Mouse (Mus musculus): ENCODE data around the gene Ccdc24.
A peak's percentile ranks its signal among the peaks of the same experiment; 100 is the strongest.

The Ccdc24 gene

DNA sequence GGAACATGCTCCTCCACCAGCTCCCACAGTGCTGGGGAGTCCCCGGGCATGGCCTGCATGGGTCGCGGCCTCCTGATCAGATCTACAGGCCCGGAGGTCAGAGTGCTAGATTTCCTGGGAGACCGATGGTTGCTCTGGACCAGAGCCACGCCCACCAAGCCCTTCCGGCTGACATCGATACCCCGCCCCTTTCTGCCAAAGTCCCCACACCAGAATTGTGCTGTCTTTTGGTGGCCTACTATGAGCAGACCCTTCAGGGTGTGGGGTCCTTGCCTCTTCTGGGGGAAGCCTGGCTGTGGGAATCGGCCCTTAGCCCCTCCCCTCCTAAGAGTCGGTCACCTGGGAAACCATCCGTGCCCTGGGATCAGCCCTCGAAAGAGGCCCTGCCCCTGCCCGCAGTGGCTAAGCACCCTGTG, at the start of gene Ccdc24:
Gene Ccdc24, minus strand, starts transcription at position 87 of the 416 bp plus-strand sequence.
- DNase-seq (ENCODE audit: low spot score) = no peak

DNA sequence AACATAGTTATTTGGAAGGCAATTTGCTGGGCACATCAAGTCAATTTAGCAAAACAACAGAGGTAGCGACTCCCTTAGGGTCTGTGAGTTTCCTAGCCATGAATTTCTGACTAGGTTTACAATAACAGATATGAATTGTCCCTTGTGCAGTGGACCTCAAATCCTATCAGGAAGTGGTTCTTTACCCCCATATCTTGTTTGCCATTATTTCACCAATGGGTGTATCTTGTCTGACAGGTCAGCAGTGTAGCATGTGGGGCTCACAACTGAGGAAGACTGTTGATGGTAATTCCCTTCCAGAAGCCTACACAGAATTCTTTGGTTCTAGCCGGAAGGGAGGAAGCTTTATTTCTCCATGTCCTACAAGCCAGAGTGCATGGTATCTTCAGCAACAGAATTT, 49.0 kb upstream of the Ccdc24 start:
- DNase-seq (ENCODE audit: low spot score) = no peak

DNA sequence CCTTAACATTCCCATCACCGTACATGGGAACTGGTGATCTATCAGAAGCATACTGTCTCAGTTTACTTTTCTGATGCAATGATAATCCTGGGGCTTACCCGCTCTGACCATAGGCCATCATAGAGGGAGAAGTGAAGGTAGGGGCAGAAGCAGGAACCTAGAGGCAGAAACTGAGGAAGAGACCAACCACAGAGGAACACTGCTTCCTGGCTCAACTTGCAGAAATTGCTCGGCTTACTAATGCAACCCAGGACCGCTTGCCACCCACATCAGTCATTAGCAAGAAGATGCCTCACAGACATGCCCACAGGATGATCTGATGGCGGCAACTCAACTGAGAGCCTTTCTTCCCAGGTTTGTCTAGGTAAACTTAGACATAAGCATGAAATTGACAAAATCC, 46.4 kb upstream of the Ccdc24 start:
- no peak for DNase-seq (ENCODE audit: low spot score)

DNA sequence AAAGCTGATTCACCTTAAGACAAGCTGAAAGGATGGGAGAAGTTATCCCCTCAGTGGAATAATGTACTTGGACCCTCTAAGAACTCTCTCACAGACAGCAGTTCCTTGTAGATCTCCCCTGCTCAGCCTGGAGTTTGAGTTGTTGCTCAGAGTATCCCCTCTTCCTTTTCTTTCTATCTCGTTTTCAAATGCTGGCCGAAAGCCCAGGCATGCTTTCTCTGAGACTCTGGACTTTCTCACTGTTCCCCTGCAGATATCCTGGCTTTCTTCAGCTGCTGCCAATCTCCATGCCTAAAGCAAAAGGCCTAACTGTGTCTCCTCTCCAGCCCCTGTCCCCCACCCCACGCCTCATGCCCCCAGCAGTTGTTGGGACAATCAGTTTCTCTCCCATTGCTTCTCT, 45.9 kb upstream of the Ccdc24 start:
- DNase-seq (ENCODE audit: low spot score) = no peak

DNA sequence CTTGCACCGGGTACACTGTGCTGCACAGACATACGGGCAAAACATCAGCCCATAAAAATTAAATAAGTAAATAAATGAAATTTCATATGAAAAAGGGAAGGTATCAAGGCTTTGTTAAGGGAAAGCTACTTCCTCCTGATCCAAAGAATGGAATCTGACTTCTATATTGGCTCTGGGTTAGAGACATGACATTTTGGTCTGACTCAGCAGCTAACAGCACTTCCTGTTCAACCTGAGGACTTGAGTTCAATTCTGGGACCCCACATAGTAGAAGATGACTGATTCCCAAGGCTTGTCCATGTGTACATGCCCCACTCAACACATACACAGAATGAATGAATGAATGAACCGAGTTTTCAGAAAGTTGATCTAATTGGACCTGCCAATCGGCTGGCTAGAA, 45.5 kb upstream of the Ccdc24 start:
- no peak for DNase-seq (ENCODE audit: low spot score)

DNA sequence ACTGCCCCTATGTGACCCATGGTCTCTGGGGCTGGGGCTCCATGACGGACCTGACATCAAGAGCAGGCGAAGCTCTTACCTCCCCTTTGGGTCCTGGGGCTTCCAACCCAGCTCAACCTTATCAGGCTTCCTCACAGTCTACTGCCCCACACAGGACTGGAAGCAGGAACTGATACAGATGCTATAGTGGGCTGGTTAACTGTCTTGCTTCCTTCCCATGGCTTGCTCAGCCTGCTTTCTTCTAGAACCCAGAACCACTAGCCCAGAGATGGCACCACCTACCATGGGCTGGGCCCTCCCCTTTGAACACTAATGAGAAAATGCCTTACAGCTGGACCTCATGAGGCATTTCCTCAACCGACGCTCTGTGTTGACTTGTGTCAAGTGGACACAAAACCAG, 45.0 kb upstream of the Ccdc24 start:
- DNase-seq (ENCODE audit: low spot score) = no peak

DNA sequence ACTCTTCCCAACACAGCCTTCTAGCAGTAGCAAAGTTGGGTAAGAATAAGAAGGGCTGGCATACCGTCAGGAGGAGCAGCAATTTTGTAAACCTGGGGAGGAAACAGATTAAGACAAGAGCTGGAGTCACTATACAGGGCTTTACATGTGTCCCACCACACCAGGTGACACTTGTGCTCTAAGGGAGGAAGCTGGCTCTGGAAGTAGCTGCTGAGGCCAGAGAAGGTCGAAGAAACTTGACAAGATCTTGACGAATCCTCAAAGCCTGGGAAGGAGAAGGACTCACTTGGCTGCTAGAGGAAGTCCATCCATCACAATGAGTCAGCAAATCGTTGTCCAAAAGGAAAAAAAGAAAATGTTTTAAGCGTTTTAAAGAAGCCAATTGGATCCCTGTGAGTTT, 44.0 kb upstream of the Ccdc24 start:
- DNase-seq (ENCODE audit: low spot score) = no peak

DNA sequence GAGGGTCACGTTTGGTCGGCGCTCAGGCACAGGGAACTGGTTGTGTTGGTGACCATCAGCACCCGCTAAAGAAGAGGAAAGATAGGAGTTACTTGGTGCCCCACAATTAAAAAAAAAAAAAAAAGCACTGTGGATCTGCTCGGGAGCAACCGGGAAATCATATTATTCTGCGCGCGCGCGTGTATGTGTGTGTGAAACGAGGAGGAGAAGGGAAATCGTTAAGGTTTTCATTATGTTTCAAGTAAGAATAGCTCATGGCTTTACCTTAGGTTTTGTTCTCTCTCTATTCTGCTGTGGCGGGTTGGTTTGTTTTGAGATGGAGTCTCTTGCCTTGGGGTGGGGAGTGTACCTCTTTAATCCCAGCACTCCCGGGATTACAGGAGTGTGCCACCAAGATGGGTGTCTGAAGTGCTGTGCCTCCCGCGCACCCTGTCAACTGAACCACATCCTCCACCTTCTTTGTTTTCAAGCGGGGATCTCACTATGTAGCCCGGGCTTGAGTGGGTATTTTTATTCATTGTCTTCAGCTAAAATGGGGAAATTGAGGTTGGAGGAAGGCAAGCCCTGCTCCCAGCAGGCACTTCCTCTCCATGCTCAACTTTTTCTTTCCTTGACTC, 43.2 kb upstream of the Ccdc24 start:
- DNase-seq (ENCODE audit: low spot score) = no peak

DNA sequence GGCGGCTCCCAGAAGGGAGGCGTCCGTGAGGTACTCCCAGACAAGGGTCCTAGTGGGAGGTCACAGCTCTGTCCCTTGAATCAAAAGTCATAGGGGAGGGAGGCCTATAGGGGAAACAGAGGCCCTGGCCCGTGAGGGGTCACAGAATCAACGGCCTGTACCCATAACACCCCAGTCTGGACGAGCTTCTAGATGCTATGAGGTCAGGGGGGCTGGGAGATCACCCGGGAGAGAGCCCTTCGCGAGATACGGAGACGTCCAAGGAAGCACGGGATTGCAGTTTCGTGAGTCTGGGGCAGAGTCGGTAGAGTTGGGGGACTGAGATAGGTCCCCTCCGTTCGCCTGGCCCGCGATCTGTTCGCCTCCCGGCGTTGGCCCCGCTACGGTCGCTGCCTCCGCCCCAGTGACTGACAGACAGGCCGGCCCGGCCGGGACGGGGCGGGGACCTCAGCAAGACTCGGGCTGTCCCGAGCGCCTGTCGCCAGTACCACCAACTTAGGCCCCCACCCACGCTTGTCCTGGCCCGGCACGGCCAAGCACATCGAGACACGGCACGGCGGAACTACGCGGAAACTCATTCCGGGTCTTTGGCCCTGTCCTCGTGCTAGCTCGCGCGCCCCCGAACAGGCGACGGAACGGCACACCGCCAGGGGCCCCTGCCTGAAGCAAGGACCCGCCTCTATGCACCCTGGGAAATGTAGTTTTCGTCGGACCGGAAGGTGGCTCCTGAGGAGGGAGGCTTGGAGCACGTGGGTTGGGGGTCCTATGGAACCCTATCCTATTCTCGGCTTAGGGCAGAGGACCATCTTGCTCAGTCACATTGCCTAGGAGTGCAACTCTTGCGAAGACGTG, 42.5 kb upstream of the Ccdc24 start, which contains the start of gene Ipo13:
Gene Ipo13, minus strand, starts transcription at position 409 of the 852 bp plus-strand sequence.
- peak; percentile 91 for DNase-seq (ENCODE audit: low spot score)

DNA sequence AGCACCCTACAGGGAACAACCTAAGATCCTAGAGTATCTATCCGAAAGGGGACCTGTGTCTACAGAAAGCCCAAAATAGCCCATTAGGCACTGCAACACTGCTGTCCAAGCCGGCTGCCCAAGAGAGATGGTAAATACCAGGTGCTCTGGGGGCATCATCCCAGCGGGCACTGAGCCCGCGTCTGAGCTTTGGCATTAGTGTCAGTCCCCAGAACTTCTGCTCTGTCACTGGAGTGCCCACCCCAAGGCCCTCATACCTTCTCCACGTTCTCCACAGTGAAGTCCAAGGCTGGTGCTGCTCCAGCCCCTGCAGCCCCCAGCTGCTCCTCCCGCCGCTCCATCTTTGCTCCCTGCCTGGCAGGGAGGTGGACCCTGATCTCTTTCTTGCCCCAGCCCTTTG, 41.7 kb upstream of the Ccdc24 start:
- no peak for DNase-seq (ENCODE audit: low spot score)

DNA sequence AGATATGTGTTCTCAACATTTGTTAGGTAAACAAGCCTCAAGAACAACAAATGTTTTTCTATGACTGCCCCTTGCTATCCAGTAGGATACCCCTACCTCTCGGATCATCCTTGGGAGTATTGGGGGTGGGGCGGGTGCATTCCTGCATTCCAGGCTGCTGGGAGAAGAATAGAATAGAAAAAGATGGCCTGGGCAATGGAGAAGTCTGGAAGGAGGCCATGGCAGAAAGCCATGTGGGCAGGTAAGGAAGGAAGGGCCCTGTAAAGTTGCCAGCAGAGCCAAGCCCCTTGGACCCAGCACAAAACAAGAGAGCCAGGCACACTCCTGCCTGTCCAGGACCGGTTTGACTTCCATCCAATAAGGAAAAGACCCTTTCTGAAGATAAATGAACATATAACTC, 41.1 kb upstream of the Ccdc24 start:
- peak; percentile 50 for DNase-seq (ENCODE audit: low spot score)

DNA sequence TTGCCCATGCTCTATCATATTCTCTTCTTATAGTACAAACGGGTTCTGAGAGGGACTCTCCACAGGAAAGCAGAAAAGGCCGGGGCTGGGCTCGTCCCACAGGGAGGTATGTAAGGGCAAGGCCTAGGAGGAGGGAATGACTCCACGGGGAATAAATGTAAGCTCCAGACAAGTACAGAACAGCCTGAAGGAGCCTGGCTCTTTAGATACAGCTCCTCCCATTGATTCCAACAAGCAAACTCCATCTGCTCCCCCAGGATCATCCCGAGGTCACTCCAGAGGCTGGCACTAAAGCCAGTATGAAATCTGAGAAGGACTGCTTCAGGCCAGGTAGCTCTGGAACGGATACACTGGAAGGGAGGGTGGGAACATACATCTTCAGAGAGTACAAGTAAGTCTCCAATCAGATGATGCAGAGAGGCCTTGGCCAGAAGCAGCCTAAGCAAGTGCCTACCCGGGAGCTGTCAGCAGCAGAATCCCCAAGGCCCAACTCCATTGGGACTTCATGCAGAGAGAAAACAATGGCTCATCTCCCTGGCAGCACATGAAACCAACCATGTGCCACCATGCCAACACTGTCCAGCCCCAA, 40.4 kb upstream of the Ccdc24 start:
- DNase-seq (ENCODE audit: low spot score) = no peak

DNA sequence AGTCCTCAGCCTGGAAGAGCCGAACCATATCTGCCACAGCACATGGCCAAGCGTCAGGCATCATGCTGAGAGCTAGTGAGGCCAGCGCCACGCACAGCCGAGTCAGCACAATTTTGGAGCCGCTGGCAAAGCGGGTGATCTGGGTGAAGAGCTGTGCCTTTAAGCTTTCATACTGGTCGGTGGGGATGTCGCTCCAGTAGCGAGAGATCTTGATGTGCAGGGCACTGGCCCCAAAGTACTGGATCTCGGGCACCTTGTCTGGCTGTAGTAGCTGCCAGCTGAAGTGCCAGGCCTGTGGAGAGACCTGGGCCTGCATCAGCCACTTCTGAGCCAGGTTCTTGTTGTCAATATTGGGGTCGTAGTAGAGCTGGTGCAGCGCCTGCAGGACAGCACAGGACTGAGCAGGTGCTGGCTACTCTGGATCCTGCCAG, 39.8 kb upstream of the Ccdc24 start:
- DNase-seq (ENCODE audit: low spot score) = no peak

DNA sequence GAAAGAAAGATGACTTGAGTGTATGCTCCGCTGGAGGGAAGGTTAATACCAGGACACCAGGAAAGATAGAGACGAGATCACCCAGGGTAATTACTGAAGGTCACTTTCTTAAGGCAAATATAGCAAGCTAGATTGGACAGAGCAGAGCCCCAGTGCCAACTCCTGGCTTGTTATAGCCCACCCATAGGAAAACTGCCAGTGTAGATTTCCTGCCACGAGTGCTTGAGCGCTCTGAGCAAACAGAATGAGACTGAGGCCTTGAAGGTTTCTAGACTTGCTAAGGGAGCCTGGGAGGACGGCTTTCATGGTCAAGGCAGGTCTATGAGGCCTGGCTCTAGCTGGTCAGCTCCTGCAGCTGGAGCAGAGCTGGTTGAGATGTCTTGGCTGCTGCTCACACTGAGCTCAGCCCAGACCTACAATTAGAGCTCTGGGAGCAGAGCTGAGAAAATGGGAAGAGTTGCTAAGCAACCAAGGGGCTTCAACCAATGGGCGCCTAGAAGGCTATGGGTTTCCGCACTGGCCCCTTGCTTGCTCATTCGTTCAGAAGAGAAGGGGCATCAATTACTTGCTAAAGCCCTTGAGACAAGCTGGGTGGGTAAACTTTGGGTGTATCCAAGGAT, 36.6 kb upstream of the Ccdc24 start:
- DNase-seq (ENCODE audit: low spot score) = no peak

DNA sequence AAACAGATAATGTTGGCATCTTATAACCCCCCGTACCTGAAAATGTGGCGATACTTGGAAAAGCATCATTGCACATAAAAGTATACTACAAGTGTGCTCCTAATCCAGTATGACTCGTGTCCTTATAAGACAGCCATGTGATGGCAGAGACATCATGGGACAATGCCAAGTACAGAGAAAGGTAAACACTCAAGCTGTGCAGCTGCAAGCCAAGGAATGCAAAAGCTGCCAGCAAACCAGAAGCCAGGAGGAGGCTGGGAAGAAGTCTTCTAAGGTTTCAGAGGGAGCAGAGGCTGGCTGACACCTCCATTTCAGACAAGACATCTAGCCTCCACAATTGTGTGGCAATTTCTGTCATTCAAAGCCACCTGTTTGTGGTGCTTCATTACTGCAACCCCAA, 33.8 kb upstream of the Ccdc24 start:
- DNase-seq (ENCODE audit: low spot score) = peak; percentile 46

DNA sequence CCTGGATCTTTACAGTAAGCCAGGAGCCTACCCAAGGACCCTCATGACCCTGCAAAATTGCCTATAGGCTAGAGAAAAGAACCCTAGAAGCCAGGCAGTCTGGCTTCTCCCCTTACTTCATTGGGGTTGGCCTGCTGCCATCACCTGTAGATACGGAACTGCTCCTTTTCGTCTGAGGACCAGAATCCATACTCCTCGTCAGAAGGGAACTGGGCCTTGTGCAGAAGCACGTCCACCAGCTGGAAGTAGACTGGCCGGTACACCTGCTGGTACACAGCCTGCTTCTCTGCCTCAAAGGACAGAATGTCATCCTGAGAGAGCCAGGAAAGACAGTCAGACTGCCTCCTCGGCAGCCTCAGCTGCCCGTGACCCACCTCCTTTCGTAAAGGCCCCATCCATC, 32.4 kb upstream of the Ccdc24 start:
- no peak for DNase-seq (ENCODE audit: low spot score)

DNA sequence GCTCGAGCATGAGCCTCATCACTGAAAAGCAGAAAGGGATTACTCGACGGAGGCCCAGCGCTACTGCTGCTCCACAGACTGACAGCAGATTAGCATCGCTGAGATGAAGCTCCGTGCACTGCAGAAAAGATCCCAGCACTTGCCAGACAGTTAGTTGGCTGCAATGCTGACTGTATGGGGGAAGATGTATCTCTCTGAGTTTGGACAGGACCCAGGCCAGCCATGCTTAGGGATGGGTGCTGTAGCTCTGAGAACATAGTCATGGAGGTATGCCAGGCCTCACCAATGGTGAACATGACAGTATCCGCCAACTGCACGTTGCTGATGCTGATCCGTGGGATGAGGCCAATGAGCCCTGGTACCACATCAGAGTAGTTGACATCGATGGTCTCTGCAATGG, 31.7 kb upstream of the Ccdc24 start:
- DNase-seq (ENCODE audit: low spot score) = no peak

DNA sequence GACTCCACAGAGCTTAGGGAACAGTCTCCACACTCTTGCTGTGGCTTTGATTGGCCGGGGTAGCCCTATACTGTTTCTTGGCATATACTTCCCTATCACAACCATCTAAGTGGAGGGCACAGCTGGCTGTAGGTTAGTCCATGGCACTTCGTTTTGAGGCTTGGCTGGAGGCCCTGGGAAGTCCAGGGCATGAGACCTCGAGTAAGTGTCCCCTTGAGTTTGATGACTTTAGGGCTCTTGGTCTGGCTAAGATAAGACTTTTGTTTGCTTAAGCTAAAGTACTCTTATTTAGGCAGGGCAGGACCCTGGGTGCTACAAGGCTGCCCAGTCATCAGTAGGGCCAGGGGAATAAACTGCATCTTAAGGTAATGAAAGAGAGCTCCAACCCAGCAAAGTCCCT, 25.8 kb upstream of the Ccdc24 start:
- no peak for DNase-seq (ENCODE audit: low spot score)

DNA sequence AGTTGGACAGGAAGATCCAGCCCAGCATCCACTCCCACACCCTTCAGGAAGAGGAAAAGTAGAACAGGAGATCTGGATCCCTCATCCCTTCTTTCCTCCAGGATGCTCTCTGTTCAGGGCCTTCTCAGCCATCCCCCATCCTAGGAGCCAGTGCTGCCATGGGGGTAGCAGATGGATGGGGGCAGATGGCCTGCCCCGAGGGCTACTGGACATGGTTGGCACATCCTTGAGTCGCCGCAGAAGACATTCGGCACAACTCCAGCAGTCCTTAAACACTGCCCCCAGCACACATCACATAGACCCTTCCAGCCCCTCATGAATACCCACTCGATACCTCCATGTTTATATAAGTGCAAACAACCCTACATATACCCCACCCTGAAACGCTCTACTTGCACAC, 23.7 kb upstream of the Ccdc24 start:
- DNase-seq (ENCODE audit: low spot score) = no peak

DNA sequence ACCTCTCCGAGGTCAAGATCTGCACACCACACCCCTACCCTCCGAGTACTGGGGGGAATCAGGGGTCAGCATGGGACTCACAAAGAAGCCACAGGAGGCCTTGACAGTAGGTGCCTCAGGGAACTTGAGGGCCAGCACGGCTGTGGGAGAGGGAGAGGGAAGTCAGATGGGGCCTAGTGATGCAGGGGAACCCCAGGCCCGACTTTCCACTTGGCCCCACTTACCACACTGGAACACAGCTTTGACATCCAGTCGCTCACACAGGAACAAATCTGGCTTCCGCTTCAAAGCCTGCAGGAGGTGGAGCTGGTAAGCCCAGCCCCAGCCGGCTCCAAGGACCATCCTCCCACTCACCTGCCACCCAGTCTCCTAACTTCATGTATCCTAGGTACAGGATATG, 23.0 kb upstream of the Ccdc24 start:
- DNase-seq (ENCODE audit: low spot score) = no peak

DNA sequence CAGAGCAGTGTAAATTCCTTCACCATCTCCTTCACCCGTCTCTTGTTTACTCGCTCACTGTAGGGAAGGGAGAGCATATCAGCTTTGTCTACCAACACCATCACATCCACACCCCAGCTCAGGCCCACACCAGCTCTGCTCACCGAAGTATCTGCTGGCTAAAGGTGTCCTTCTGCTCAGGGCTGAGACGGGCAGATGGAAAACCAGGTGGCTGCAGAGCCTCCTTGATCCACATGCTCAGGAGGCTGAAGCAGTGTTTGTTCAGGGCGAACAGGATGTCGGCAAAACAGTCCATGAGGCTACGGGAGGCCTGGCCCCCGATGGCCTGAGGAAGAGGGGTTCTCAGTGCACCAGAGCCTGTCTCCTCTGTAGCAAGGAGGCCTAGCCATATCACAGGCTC, 22.2 kb upstream of the Ccdc24 start:
- DNase-seq (ENCODE audit: low spot score) = no peak

DNA sequence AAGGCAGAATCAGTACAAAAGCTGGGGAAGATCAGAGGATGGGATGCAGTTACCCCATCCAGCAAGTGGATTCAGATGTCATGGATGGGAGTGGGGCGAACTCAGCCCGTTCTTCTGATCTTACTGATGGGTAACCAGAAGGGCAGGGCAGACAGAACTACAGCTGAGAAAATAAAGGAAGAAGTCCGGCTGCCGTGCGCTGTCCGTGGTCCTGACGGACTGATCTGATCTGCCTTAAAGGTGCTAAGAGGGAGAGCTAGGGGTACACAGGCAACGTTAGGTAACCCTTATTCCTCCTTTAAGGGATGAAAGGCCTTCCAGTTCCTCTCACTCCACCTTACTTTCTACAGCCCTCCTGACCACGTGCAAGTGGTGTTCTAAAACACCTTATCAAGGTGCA, 21.0 kb upstream of the Ccdc24 start:
- DNase-seq (ENCODE audit: low spot score) = peak; percentile 71

DNA sequence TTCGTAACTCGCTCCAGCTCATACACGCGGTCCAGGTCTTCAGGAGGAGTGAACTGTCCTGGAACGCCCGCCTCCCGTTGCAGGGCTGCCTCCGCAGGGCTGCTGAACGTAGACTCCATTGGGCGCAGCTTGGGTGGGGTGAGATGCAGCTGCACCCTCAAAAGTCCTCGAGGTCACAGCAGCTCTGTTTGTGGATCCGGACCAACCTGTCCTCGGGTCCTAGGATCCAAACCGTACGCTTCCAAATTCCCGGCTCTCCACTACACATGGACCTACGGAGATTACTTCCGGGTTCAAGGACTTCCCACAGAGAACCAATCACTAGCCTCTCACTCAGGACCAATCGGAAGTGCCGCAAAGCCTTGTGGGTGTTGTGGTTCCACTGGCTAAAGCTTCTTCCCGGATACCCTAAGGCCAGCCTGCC, 19.4 kb upstream of the Ccdc24 start, which contains the start of gene Dph2:
Gene Dph2, minus strand, starts transcription at position 295 of the 424 bp plus-strand sequence.
- DNase-seq (ENCODE audit: low spot score) = peak; percentile 78
